Mouse (Mus musculus) ES-E14 (cell line): ENCODE measurements around the gene Gzmn. TPM values are rescaled to one million over a fixed set of nuclear protein-coding genes. Genes with fewer than 3 reads are reported as not detected.
"Not testable (repeated sequence)": the region's sequence is repeated elsewhere in the genome, so short reads cannot be mapped to it uniquely, and the experiment has no call there.

Source experiments
- DNase-seq: peaks from one replicate; pipeline ENCODE4 v3.0.0-alpha.2; 2013; ENCODE audit warnings: low read depth, low spot score
- H3K27ac ChIP-seq: 2 replicates; pipeline ENCODE4 v1.5.1; 2012; ENCODE audit warnings: low read depth, mild to moderate bottlenecking, low read length, moderate library complexity, mixed read lengths; ENCODE audit not compliant: poor library complexity, insufficient read depth, severe bottlenecking
- H3K36me3 ChIP-seq: 2 replicates; pipeline ENCODE4 v1.6.1; 2012; ENCODE audit warnings: mild to moderate bottlenecking, low read length, moderate library complexity, mixed read lengths; ENCODE audit not compliant: control insufficient read depth, poor library complexity, insufficient read depth, severe bottlenecking
- H3K4me1 ChIP-seq, 2 experiments: fragments of 150-350 bp in 1 of 2; sonication (generic) in 1 of 2; 2 replicates each; pipeline ENCODE4 v1.6.1; 2012; ENCODE audit warnings: low read length in 2 of 2, mild to moderate bottlenecking in 1 of 2, mixed read lengths in 1 of 2; ENCODE audit not compliant: control insufficient read depth in 2 of 2, insufficient read depth in 2 of 2, poor library complexity in 1 of 2
- H3K4me3 ChIP-seq, 2 experiments: fragments of 150-350 bp in 1 of 2; sonication (generic) in 1 of 2; 2 replicates each; pipeline ENCODE4 v1.5.1; 2012; ENCODE audit warnings: low read length in 2 of 2, low read depth in 1 of 2, mild to moderate bottlenecking in 1 of 2, mixed read lengths in 1 of 2; ENCODE audit not compliant: insufficient read depth in 1 of 2, poor library complexity in 1 of 2, severe bottlenecking in 1 of 2
- H3K9ac ChIP-seq: 2 replicates; pipeline ENCODE4 v1.6.1; 2012; ENCODE audit warnings: low read depth, mild to moderate bottlenecking, low read length, mixed read lengths; ENCODE audit not compliant: poor library complexity, insufficient read depth, severe bottlenecking
- H3K9me3 ChIP-seq: fragments of 150-350 bp; sonication (generic); 2 replicates; pipeline ENCODE4 v1.6.1; 2012; ENCODE audit warnings: low read depth, mild to moderate bottlenecking, low read length; ENCODE audit not compliant: control insufficient read depth, insufficient read depth
- CHD2 ChIP-seq: IDR thresholded peaks from 2 replicates; pipeline ENCODE4 v1.6.1; 2014; ENCODE audit warnings: mild to moderate bottlenecking, low read depth, low read length, inconsistent platforms
- HCFC1 ChIP-seq: IDR thresholded peaks from 2 replicates; pipeline ENCODE4 v1.6.1; 2012; ENCODE audit warnings: low read length, inconsistent platforms, borderline replicate concordance; ENCODE audit not compliant: insufficient read depth
- MAFK ChIP-seq: IDR thresholded peaks from 2 replicates; pipeline ENCODE4 v1.6.1; 2014; ENCODE audit warnings: mild to moderate bottlenecking, low read depth, low read length, inconsistent platforms; ENCODE audit not compliant: insufficient read depth
- ZC3H11A ChIP-seq: IDR thresholded peaks from 2 replicates; pipeline ENCODE4 v1.6.1; 2012; ENCODE audit warnings: low read depth, mild to moderate bottlenecking, inconsistent platforms, low read length, borderline replicate concordance
- ZNF384 ChIP-seq: IDR thresholded peaks from 2 replicates; pipeline ENCODE4 v1.6.1; 2012; ENCODE audit warnings: low read depth, low read length, inconsistent platforms
- in situ Hi-C, 2 experiments: fragments of 600-800 bp; cut with MboI; formaldehyde crosslinking; loops; one replicate each; pipeline ENCODE4 v1.15.1; 2025; ENCODE audit warnings: low sequenced_read_pairs in 2 of 2, inconsistent platforms in 1 of 2; ENCODE audit not compliant: unreplicated experiment in 2 of 2
- total RNA-seq: library from RNA; depleted of rRNA; stranded (reverse); fragments of 300-350 nt; gene quantifications from 2 replicates; pipeline ENCODE4 v1.2.3, GENCODE M21; 2012; rRNA removed

Gzmn gene
- total RNA-seq, result 0.22 TPM in 1 of 2 replicates, not detected in the other

GRCm38 (mm10) chr14:56174499-56174898 is at the start of gene Gzmn:
Gene Gzmn (minus strand): TSS chr14:56174599.
- in situ Hi-C loops, result no loop called here
- Histone ChIP-seq H3K4me1 (no peaks in the 10 kb centered on the region), H3K9ac (no peak within 1 kb of the TSS), H3K36me3 (no peaks in the 10 kb centered on the region), H3K9me3 (no peaks in the 10 kb centered on the region), H3K27ac (no peak within 1 kb of the TSS), H3K4me3 (no peak within 1 kb of the TSS)
- TF ChIP-seq CHD2 (no peak), HCFC1 (no peak), MAFK (no peak), ZNF384 (no peak), ZC3H11A (no peak)
- DNase-seq, result no peak

- in situ Hi-C loops, result no loop called here
These were observed 36.9 kb upstream of the Gzmn start, which contains the start of gene Gzmf for GRCm38 (mm10) chr14:56211317-56211716. Gene Gzmf (minus strand): TSS chr14:56211417.

GRCm38 (mm10) chr14:56205613-56206012 is 31.2 kb upstream of the Gzmn start:
- no peaks in the 10 kb centered on the region for H3K9me3 ChIP-seq
- in situ Hi-C loops, result loop anchor here in 1 of 2 experiments (10.0 kb wide), 1 partner anchor 89 kb away; no protein-coding TSS in a partner anchor

More at GRCm38 (mm10) chr14:56211317-56211716, 36.9 kb upstream of the Gzmn start, which contains the start of gene Gzmf:
- DNase-seq, result no peak
- H3K9ac ChIP-seq, result no peak within 1 kb of the TSS
- H3K4me3 ChIP-seq, result no peak within 1 kb of the TSS
- no peak within 1 kb of the TSS for H3K27ac ChIP-seq
- no peaks in the 10 kb centered on the region for H3K36me3 ChIP-seq
- TF ChIP-seq ZNF384, result no peak
- H3K9me3 ChIP-seq, result no peaks in the 10 kb centered on the region
- H3K4me1 ChIP-seq, result no peaks in the 10 kb centered on the region

GRCm38 (mm10) chr14:56205021-56205420 is 30.6 kb upstream of the Gzmn start:
- not testable (repeated sequence) for H3K36me3 ChIP-seq, H3K4me1 ChIP-seq, H3K27ac ChIP-seq, H3K9ac ChIP-seq, H3K4me3 ChIP-seq, H3K9me3 ChIP-seq
- DNase-seq, result peak; percentile 55
- in situ Hi-C loops, result loop anchor here in 1 of 2 experiments (10.0 kb wide), 1 partner anchor 90 kb away; no protein-coding TSS in a partner anchor

More at GRCm38 (mm10) chr14:56205613-56206012, 31.2 kb upstream of the Gzmn start:
- no peak for TF ChIP-seq HCFC1
- no peak for TF ChIP-seq ZC3H11A
- TF ChIP-seq CHD2, result no peak
- TF ChIP-seq MAFK, result no peak
- TF ChIP-seq ZNF384, result no peak
- no peak for DNase-seq
- no peaks in the 10 kb centered on the region for H3K4me1 ChIP-seq
- no peaks in the 10 kb centered on the region for H3K36me3 ChIP-seq
- no peak overlapping the region for H3K4me3 ChIP-seq
- H3K27ac ChIP-seq, result no peak overlapping the region
- no peak overlapping the region for H3K9ac ChIP-seq

GRCm38 (mm10) chr14:56203975-56204374 is 29.6 kb upstream of the Gzmn start:
- peak; percentile 62 for DNase-seq
- no peak overlapping the region for H3K4me3 ChIP-seq
- TF ChIP-seq HCFC1 (no peak), ZC3H11A (peak; percentile 57; the same call in 1 of the 2 replicates)
- no peak overlapping the region for H3K27ac ChIP-seq
- H3K9ac ChIP-seq, result no peak overlapping the region
- in situ Hi-C loops, result loop anchor here in 1 of 2 experiments (10.0 kb wide), 1 partner anchor 91 kb away; no protein-coding TSS in a partner anchor
- H3K9me3 ChIP-seq, result no peaks in the 10 kb centered on the region
- no peaks in the 10 kb centered on the region for H3K36me3 ChIP-seq
- no peaks in the 10 kb centered on the region for H3K4me1 ChIP-seq
